Mouse (Mus musculus) mouse embryonic stem cell (cell line): ENCODE results near the gene Gm20741.

Experiments used
- in situ Hi-C, 2 experiments: fragments of 300-500 bp; cut with MboI; formaldehyde crosslinking; loops; 1 replicate in 1 of 2; 3 replicates in 1 of 2; pipeline ENCODE4 v1.14.3; 2019 to 2020; ENCODE audit warnings: low sequenced_read_pairs in 2 of 2, low pct_unique_long_range_greater_than_20kb in 1 of 2, mixed read lengths in 1 of 2; ENCODE audit not compliant: unreplicated experiment in 1 of 2

Gene Gm20741

DNA sequence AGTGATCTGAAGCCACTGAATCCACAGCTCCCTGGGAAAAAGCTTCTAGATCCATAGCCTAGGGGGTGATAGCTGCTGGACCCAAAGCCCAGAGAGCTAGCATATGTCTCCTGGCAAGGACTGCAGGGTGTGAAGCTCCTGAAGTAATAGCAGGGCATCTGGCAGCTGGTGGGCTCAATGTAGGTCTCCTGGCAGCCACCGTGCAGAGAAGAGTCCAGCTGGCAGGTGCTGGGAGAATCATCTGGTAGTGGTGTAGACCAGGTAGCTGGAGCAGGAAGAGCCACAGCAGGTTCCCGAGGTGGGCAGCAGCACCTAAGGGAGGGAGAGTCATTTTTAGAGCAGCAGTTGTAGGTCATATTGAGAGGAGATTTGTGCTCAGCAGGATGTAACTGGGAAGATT lies at the start of gene Gm20741:
Gene Gm20741 (minus strand): TSS at position 394 of the 400 bp plus-strand sequence.
- in situ Hi-C loops = no loop called here

DNA sequence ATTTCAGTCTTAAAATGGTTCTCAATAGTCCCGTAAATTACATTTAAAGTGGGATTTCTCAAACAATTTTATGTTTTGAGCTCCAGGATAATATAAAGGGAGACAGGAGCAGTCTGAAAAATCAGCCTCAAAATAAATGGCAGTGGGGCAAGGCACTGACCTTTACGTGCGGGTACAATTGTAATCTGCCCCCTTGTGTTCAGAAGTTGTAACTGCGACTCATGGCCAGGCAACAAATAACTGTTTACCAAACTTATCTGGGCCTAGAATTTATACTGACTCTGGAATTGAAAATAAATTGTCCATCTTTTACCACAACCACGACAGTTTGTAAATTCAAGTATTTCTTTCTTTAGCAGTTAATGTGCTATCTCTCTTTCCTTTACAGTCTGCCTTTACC lies 39.4 kb upstream of the Gm20741 start:
- in situ Hi-C loops = no loop called here

DNA sequence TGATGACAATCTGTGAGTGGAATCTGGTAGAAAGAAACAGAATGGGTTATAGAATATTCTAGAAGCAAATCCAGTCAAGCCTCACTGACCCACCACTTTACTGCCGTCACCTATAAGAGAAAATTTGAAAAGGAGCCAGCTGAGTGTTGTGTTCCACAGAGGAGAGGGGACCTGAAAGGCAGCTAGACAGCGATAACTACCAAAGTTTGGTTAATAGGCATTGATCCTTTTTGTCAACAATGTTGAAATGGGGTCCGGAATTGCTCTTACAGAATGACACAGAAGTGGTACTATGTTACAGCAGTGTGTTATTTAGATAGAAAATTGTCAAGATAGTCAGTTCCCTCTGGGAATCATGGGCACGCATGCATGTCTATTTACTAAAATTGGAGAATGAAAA lies 36.5 kb upstream of the Gm20741 start:
- in situ Hi-C loops = no loop called here

DNA sequence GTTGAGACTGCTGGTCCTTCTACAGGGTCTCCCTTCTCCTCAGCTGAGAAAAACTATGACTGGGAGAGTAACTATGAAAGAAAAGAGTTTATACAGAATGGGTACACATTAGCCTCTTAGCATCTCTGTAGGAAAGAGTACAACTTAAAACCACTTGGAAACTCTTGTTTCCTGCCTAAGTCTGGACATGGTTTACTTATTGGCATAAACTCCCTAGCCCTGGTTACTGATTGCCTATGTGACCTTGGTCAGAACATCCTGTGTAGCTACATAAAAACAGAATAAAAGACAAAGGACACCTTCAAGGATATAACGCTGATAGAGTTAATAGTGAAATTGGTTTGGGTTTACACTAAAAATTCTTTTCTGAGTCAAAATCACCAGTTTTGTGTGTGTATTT lies 35.3 kb upstream of the Gm20741 start:
- in situ Hi-C loops = no loop called here

DNA sequence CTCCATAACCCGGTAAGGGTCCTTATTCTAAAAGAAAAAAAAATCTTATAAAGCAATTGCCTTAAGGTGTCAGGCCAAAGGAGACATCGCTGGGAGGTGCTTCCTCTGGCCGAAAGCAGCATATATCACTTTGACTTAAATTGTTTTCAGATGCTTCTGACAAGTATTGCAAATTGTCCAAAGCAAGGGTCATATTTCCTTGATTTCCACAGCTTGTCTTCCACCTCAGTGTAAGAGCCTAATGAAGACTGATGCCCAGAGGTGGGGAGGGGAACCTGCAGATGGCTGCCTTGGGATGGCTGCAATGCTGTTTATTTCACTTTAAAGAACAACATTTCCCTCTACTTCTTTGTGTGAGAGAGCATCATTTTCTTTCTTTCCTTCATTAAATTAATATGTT lies 15.0 kb upstream of the Gm20741 start:
- in situ Hi-C loops = no loop called here

DNA sequence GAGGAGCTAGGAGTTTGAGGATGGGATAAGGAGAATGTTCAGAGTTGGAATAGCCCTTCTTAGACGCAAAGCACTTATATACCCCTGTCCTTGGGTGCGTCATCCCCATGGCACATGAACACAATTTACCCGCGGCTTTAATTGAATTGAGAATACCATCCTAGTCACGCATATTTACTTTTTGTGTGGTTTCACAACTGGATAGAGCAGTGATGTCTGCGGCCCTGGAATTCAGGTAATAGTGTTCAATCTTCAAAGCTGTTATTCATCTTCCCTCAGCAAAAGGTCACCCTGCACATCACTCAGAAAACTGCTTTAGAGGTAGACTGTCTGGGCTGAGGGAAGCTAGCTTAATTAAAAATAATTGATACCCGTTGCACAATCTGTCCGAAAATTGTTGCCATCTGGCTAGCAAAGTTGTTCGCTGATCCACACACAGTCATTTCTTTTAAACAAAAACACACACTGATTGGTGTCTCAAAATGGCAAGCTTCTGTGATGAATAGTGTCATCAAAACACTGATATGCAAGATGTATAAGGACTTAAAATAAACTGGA lies 14.2 kb upstream of the Gm20741 start, which contains the start of gene Krtap14:
Gene Krtap14 (minus strand): TSS at position 51 of the 558 bp plus-strand sequence.
- in situ Hi-C loops = no loop called here

DNA sequence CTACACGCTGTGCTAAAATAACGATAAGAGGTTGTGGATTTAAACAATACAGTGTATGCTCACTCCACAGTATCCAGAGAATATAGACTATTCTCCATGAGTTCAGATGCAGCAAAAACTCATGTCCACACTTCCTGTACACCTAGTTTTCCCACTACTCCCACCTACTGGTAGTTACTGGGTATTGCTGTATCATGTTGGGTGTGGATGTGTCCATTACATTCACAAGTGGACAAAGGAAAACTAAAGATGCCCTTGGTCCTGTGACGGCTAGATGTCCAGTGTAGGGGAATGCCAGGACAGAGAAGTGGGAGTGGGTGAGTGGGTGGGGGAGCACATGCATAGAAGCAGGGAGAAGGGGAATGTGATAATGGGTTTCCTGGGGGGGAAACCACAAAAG lies 11.7 kb upstream of the Gm20741 start:
- in situ Hi-C loops = no loop called here

DNA sequence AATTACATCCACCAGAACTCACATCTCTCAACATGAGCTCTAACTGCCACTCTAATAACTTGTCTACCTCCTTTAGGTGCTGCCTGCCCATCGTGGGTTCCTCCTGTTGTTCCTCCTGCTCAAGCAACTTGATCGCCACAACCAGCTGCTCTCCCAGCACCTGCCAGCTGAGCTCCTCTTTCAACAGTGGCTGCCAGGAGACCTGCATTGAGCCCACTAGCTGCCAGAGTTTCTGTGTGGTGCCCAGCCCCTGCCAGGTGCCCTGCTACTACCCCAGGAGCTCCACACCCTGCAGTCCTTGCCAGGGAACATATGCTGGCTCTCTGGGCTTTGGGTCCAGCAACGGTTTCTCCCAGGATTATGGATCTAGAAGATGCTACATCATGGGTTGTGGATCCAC lies 8.0 kb upstream of the Gm20741 start, which contains the start of gene Krtap15:
Gene Krtap15 (plus strand): TSS at position 150 of the 400 bp plus-strand sequence.
- in situ Hi-C loops = no loop called here

DNA sequence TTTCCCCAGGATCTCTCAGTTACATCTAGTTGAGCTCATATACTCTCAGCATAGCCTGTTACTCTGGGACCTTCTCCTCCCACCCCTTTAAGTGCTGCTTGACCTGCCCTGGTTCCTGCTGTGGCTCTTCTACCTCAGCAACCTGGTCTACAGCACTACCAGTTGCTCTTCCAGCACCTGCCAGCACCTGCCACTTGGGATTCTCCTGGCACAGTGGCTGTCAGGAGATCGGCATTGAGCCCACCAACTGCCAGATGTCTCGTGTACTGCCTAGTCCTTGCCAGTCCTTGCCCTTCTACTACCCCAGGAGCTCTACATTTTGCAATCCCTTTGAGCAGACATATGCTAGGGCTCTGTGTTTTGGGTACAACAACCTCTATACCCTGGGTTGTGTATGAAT lies 25.2 kb downstream of the Gm20741 start:
- in situ Hi-C loops = no loop called here

DNA sequence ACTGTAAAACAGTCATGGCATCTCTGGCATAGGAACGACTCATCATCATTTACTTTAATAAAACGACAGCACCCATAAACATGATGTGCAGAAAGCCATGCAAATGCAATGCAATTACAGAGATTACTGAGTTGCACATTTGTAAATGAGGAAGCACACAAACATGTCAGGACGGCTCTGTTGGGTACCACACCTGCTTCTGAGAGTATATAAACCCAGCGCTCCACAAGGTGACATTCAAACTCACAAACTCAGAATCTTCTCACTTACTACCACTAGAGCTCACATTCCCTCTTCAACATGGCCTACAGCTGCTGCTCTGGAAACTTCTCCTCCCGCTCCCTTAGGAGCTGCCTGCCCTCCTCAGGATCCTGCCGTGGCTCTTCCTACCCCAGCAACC lies 34.4 kb downstream of the Gm20741 start, which contains the start of gene Gm5965:
Gene Gm5965 (plus strand): TSS at position 301 of the 400 bp plus-strand sequence.
- in situ Hi-C loops = no loop called here

DNA sequence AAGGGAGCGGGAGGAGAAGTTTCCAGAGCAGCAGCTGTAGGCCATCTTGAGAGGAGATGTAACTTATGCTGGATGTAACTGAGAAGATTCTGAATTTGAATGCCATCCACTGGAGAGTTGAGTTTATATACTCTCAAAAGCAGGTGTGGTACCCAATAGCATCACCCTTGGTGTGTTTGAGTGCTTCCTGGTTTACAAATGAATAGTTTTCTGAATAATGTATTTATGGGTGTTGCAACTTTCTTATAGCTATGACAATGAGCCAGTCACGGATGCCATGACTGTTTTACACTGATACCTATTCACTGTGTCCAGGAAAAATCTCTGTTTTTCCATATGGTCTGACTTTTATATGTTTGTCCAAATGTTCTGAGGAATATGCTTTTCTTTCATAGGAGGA lies 37.9 kb downstream of the Gm20741 start, which contains the start of gene 2310057N15Rik:
Gene 2310057N15Rik (minus strand): TSS at position 101 of the 400 bp plus-strand sequence.
- in situ Hi-C loops = no loop called here
